11 mouse cellular contexts compared by ENCODE assay signal in genomic region chr10:111559341-111560246, GRCm38 (mm10). TPM values are rescaled to one million over a fixed set of nuclear protein-coding genes. Genes with fewer than 3 reads are reported as not detected.
DNase-seq lines count a peak whose midpoint lies in the region; ATAC-seq lines count a peak whose summit lies in the region.
"Had no signal": no experiment of that assay in that cellular context is flagged by ENCODE, and none has a peak within 500 bp of the region (broad histone marks: within the 10 kb centered on the region; RNA-seq: fewer than 3 reads in every experiment).

No protein-coding gene starts in this region.

- ATAC-seq in heart, embryonic 15.5 days (replicated peaks; ENCODE audit: insufficient number of reproducible peaks, insufficient read depth, low FRiP score, low read depth), result 0 out of 2 replicates have a peak, but pooled peaks have one; percentile 2
- ATAC-seq in neural tube, embryonic 14.5 days (ENCODE audit: low read depth), result peak; percentile 6; the same call in 1 of the 2 replicates
- ATAC-seq in neural tube, embryonic 15.5 days (ENCODE audit: low FRiP score), result no peak

- peak overlapping the region; percentile 64 for H3K27ac ChIP-seq in heart, embryonic 15.5 days
- no peak overlapping the region for H3K27ac ChIP-seq in neural tube, embryonic 14.5 days (ENCODE audit: low read depth, low read length)
- no peak overlapping the region for H3K27ac ChIP-seq in neural tube, embryonic 15.5 days (replicated peaks)
- H3K27ac ChIP-seq: embryonic facial prominence, embryonic 13.5 days; hindbrain, embryonic 14.5 days had no signal

- H3K4me2 ChIP-seq in heart, embryonic 15.5 days, result 0 out of 2 replicates have a peak overlapping the region, but pooled peaks have one; percentile 9
- no peak overlapping the region for H3K4me2 ChIP-seq in neural tube, embryonic 14.5 days (ENCODE audit: low read depth, low read length)
- H3K4me2 ChIP-seq in neural tube, embryonic 15.5 days, result no peak overlapping the region
- H3K4me2 ChIP-seq: embryonic facial prominence, embryonic 13.5 days; hindbrain, embryonic 14.5 days had no signal

- DNase-seq in heart, postnatal 36 days, result no peak
- DNase-seq in naive thymus-derived CD4-positive, alpha-beta T cell, adult 2 months (ENCODE audit: low read depth), result peak; percentile 43
- no peak for DNase-seq in frontal cortex, postnatal 10 days (ENCODE audit: low spot score in 2 of 2)
- DNase-seq in spleen, postnatal 10 days (ENCODE audit: low spot score in 2 of 2), result no peak
- DNase-seq in adrenal gland, postnatal 36 days, result no peak
- DNase-seq: cerebellum, adult 11 months had no signal

- H3K4me1 ChIP-seq in heart, embryonic 15.5 days (replicated peaks), result peaks cover 29% of the 10 kb centered on the region
- peaks cover 6% of the 10 kb centered on the region for H3K4me1 ChIP-seq in neural tube, embryonic 14.5 days (ENCODE audit: control insufficient read depth, insufficient read depth, low read length)
- peaks cover 15% of the 10 kb centered on the region for H3K4me1 ChIP-seq in neural tube, embryonic 15.5 days

- H3K4me3 ChIP-seq in heart, embryonic 15.5 days, result no peak overlapping the region
- no peak overlapping the region for H3K4me3 ChIP-seq in neural tube, embryonic 14.5 days (ENCODE audit: low read depth, low read length)
- no peak overlapping the region for H3K4me3 ChIP-seq in neural tube, embryonic 15.5 days (replicated peaks)
- H3K4me3 ChIP-seq: embryonic facial prominence, embryonic 13.5 days had no signal

- H3K27me3 ChIP-seq in heart, embryonic 15.5 days, result no peaks in the 10 kb centered on the region
- H3K27me3 ChIP-seq in neural tube, embryonic 14.5 days (ENCODE audit: control insufficient read depth, insufficient read depth, low read length), result no peaks in the 10 kb centered on the region
- H3K27me3 ChIP-seq in neural tube, embryonic 15.5 days (replicated peaks), result no peaks in the 10 kb centered on the region
- H3K27me3 ChIP-seq: embryonic facial prominence, embryonic 13.5 days had no signal

- H3K9ac ChIP-seq in heart, embryonic 15.5 days, result no peak overlapping the region
- no peak overlapping the region for H3K9ac ChIP-seq in neural tube, embryonic 14.5 days (replicated peaks; ENCODE audit: low read depth, low read length)
- H3K9ac ChIP-seq in neural tube, embryonic 15.5 days (replicated peaks), result no peak overlapping the region
- H3K9ac ChIP-seq: embryonic facial prominence, embryonic 13.5 days; hindbrain, embryonic 14.5 days had no signal

- intact Hi-C loops in heart, postnatal 36 days (cut with DNase I), result no loop called here

- no peaks in the 10 kb centered on the region for H3K36me3 ChIP-seq in heart, embryonic 15.5 days
- no peaks in the 10 kb centered on the region for H3K36me3 ChIP-seq in neural tube, embryonic 14.5 days (ENCODE audit: control insufficient read depth, insufficient read depth, low read length)
- no peaks in the 10 kb centered on the region for H3K36me3 ChIP-seq in neural tube, embryonic 15.5 days
- H3K36me3 ChIP-seq: embryonic facial prominence, embryonic 13.5 days had no signal

- WGBS in heart, embryonic 15.5 days, result 48% methylated on average over 17 of the region's 17 CpGs
- 43% methylated on average over 17 of the region's 17 CpGs for WGBS in neural tube, embryonic 14.5 days
- WGBS in neural tube, embryonic 15.5 days, result 43% methylated on average over 17 of the region's 17 CpGs

- no peaks in the 10 kb centered on the region for H3K9me3 ChIP-seq in heart, embryonic 15.5 days (replicated peaks)
- no peaks in the 10 kb centered on the region for H3K9me3 ChIP-seq in neural tube, embryonic 14.5 days (ENCODE audit: control insufficient read depth, low read length)
- no peaks in the 10 kb centered on the region for H3K9me3 ChIP-seq in neural tube, embryonic 15.5 days (replicated peaks)
- H3K9me3 ChIP-seq: embryonic facial prominence, embryonic 13.5 days had no signal

RNA-seq across cellular contexts. Expression of gene Phlda1, which starts 53.5 kb away (rescaled TPM):
- polyA plus RNA-seq in heart, embryonic 15.5 days (2015; fragmentation: Nextera tagmentation; extraction: Ambion mirVana), result 28.7 and 29.5 TPM in 2 replicates
- total RNA-seq in heart, postnatal 36 days (2021), result 10 to 100 TPM in 1 of 2 experiments, 1 to 10 TPM in 1; 9.8 to 17.3 TPM
- 58.0 and 87.7 TPM in 2 replicates for polyA plus RNA-seq in neural tube, embryonic 14.5 days (2014; fragmentation: Nextera tagmentation; extraction: Ambion mirVana)
- polyA plus RNA-seq in neural tube, embryonic 15.5 days (2015; fragmentation: Nextera tagmentation; extraction: Ambion mirVana), result 67.4 and 69.7 TPM in 2 replicates
- total RNA-seq in adrenal gland, postnatal 36 days (2021), result 100 to 1,000 TPM; 120 to 126 TPM
